Mouse (Mus musculus): ENCODE measurements around the gene Srp68.

Srp68 gene

DNA sequence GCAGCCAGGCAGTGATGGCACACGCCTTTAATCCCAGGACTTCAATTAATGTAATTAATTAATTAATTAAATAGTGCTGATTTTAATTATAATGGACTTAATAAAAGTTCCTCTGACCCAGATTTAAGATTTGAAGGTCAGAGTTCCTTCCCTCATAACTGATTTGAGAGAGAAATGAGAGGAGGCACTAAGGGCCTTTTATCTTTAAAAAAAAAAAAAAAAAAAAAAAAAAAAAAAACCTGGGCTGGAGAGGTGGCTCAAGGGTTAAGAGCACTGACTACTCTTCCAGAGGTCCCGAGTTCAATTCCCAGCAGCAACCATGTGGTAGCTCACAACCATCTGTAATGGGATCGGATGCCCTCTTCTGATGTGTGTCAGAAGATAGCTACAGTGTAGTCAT is 65.4 kb downstream of the Srp68 start:
- DNase-seq (ENCODE audit: low read depth): no peak

DNA sequence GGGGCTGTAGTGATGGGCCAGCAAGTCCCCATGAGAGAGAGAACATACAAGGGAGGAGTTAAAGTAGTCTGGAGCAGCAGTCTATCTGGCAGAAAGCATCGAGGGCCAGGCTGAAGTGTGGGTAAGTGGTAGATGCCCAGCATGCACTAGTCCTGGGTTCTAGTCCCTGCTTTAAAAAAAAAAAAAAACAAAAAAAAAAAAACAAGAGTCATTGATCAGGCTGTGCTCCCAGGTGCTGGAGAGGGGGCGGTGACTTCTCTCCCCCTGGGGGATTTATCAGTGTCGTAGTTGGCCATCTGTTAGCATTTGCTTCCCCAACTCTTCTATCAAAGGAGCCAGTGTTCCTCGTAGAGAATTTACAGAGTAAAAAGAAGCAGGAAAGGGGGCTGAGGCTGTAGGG is 67.3 kb downstream of the Srp68 start:
- DNase-seq (ENCODE audit: low read depth): no peak

GRCm38 (mm10) chr11:116203150-116203549 is 70.9 kb downstream of the Srp68 start:
- no peak for DNase-seq (ENCODE audit: low read depth)

- no peak for DNase-seq (ENCODE audit: low read depth)
Measured at GRCm38 (mm10) chr11:116201151-116201550, 72.9 kb downstream of the Srp68 start.

GRCm38 (mm10) chr11:116198639-116199531 is 75.1 kb downstream of the Srp68 start, which contains the start of the genes Ten1 and Acox1:
Gene Ten1, plus strand, starts transcription at chr11:116198855.
Gene Acox1, minus strand, starts transcription at chr11:116199045.
- DNase-seq (ENCODE audit: low read depth): peak; percentile 94

- DNase-seq (ENCODE audit: low read depth): no peak
Measured at GRCm38 (mm10) chr11:116198132-116198531, 75.9 kb downstream of the Srp68 start.

- no peak for DNase-seq (ENCODE audit: low read depth)
Measured at GRCm38 (mm10) chr11:116197584-116197906, 76.5 kb downstream of the Srp68 start.

DNA sequence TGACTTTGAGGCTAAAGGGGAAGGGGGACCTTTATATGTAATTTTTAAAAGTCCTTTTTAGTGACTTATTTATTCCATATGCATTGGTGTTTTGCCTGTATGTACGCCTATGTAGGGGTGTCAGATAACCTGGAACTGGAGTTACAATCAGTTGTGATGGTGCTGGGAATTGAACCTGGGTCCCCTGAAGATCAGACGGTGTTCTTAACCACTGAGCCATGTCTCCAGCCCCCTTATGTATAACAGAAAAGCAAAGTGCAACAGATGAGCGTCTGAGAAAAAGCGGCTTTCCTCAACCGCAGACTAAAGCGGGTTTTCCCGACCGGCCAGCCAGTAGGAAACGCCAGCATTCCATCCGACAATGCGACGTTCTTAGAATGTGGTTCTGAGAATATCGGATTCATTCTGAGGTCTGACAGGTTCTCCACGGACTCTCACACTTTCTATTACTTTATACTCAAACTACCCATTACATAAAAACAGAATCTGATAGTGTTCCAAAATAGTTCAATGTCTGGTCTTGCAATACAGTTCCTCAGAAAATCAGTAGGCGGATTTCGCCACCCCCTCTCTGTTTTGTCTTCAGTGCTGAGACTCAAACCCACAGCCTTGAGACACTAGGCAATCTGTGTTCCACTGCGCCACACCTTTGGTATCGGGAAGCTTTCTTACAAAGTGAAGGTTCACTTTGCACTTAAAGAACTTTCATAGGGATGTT is 77.0 kb downstream of the Srp68 start:
- no peak for DNase-seq (ENCODE audit: low read depth)

DNA sequence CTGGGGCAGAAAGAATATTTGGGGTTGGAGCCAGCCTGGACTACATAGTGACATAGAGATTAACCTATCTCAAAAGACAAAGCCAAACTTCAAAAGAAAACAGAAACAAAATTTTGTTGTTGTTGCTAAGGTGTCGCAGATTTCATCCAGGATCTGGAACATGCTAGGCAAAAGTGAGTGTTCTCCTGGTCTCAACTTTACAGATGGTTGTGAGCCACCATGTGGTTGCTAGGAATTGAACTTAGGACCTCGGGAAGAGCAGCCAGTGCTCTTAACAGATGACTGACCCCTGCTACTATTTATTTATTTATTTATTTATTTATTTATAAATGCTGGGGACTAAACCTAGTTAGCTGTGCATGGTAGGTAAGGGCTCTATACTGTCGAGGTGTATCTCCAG is 77.7 kb downstream of the Srp68 start:
- DNase-seq (ENCODE audit: low read depth): no peak

- peak; percentile 43 for DNase-seq (ENCODE audit: low read depth)
Measured at GRCm38 (mm10) chr11:116195252-116195651, 78.8 kb downstream of the Srp68 start.

Data from naive thymus-derived CD4-positive, alpha-beta T cell, adult 2 months (primary cell).